Mouse (Mus musculus): ENCODE data around the gene Tdrd7. TPM values are rescaled to one million over a fixed set of nuclear protein-coding genes. Genes with fewer than 3 reads are reported as not detected.

The Tdrd7 gene
- polyA plus RNA-seq (2016; fragmentation: Nextera tagmentation; extraction: Ambion mirVana), result 17.6 and 20.4 TPM in 2 replicates

DNA sequence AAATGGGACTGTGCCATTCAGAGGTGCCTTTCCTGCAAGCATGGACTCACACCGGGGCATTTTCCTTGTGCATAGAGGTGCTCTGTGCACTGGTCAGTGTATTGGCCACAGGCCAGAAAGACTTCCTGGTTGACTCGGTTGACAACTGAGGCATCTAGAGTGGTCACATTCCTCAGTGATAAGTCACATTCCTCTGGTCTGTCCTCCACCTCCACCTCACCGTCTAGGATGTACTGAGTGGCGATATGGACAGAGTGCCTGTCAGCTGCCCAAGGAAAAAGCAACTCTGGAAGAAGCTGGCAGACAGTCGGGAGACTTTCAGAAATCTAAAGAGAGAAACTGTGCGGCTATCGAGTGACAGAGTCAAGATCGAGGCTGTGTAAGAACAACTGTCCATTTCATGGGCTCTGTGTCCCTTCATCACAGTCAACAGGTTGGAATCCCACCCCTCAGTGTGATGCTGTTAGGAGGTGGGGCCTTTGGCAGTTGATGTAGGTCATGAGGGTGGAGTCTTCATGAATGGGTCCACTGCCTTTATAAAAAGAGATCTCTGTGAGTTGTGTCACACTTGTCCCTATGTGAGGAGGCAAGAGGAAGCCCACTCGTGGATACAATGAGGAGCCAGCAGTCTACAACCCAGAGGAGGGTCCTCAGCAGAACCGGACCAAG is at the start of gene Tdrd7:
Tdrd7 (plus strand) TSS at position 564 of the 669 bp plus-strand sequence.
- Histone ChIP-seq H3K4me3 (no peak within 1 kb of the TSS), H3K9me3 (replicated peaks) (no peaks in the 10 kb centered on the region), H3K27me3 (0 out of 2 replicates have a peak, but pooled peaks cover 5% of the 10 kb centered on the region), H3K9ac (no peak within 1 kb of the TSS), H3K4me1 (peaks cover 23% of the 10 kb centered on the region), H3K4me2 (replicated peaks) (no peak within 1 kb of the TSS), H3K27ac (no peak within 1 kb of the TSS), H3K36me3 (no peaks in the 10 kb centered on the region)
- 80% methylated on average over 10 of the region's 10 CpGs for WGBS
- ATAC-seq (ENCODE audit: low FRiP score), result no peak

DNA sequence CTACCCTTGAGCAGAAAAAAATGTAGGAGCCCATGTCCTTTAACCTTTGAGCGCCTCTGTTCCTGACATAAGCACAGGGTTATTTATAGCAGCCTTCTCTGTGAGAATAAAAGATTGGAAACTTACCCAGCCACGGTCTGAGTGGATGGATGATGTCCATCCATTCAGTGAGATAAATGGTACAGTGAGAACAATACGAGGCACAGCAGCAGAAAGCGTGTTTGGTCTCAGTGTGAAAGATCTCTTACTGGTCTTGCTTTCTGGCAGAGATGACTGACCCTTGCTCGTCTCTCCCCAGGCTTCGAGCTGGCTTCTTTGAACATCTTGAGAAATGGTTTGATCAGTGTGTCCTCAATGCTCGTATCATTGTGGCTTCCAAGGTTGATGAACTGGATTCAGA is 48.0 kb upstream of the Tdrd7 start:
- WGBS, result 56% methylated on average over 7 of the region's 7 CpGs

DNA sequence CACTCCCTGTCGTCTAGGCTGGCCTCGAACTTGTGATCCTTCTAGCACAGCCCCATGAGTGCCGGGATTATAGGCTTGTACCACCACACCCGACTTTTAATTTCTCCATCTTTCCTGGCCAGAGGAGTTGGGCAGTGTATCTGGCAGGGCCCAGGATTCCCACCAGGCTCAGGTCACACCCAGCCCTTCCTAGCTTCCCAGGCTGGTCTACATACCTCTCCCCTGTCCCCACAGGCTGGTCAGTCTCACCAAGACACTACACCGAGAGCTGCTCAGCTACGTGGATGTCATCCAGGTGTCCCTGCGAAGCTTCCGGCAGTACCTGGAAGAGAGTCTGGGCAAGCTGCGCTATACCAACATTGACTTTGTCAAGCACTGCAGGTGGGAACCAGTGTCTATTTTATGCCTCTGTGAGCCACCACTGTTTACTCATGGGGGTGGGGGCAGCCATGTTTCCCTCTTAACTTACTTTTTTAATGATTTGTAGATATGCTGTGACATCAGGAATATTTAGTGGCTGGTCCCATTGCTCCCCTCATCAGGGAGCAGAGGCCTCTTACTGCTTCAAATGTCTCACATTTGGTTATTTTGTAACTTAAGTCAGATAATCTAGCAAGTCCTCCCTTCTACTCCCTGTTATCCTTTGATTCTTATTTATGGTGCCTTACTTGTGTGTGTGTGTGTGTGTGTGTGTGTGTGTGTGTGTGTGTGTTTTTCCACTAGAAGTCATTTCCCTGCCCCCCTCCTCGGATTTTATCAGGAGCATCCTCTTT is 43.3 kb upstream of the Tdrd7 start:
- Histone ChIP-seq H3K4me1 (no peaks in the 10 kb centered on the region), H3K9ac (no peak overlapping the region), H3K36me3 (no peaks in the 10 kb centered on the region), H3K4me2 (replicated peaks) (no peak overlapping the region), H3K27me3 (no peaks in the 10 kb centered on the region), H3K27ac (no peak overlapping the region), H3K9me3 (replicated peaks) (no peaks in the 10 kb centered on the region), H3K4me3 (no peak overlapping the region)
- WGBS, result 90% methylated on average over 10 of the region's 10 CpGs
- no peak for ATAC-seq (ENCODE audit: low FRiP score)

More for the DNA sequence above, 48.0 kb upstream of the Tdrd7 start:
- Histone ChIP-seq H3K4me2 (replicated peaks) (no peak overlapping the region), H3K27ac (no peak overlapping the region), H3K4me3 (no peak overlapping the region), H3K27me3 (no peaks in the 10 kb centered on the region), H3K36me3 (no peaks in the 10 kb centered on the region), H3K4me1 (no peaks in the 10 kb centered on the region), H3K9ac (no peak overlapping the region), H3K9me3 (replicated peaks) (no peaks in the 10 kb centered on the region)
- ATAC-seq (ENCODE audit: low FRiP score), result no peak

GRCm38 (mm10) chr4:45924011-45924410 is 41.1 kb upstream of the Tdrd7 start:
- Histone ChIP-seq H3K9ac (no peak overlapping the region), H3K4me2 (replicated peaks) (no peak overlapping the region), H3K27me3 (no peaks in the 10 kb centered on the region), H3K9me3 (replicated peaks) (no peaks in the 10 kb centered on the region), H3K4me3 (no peak overlapping the region), H3K27ac (no peak overlapping the region), H3K36me3 (no peaks in the 10 kb centered on the region), H3K4me1 (no peaks in the 10 kb centered on the region)
- ATAC-seq (ENCODE audit: low FRiP score), result no peak
- 86% methylated on average over 4 of the region's 4 CpGs for WGBS

DNA sequence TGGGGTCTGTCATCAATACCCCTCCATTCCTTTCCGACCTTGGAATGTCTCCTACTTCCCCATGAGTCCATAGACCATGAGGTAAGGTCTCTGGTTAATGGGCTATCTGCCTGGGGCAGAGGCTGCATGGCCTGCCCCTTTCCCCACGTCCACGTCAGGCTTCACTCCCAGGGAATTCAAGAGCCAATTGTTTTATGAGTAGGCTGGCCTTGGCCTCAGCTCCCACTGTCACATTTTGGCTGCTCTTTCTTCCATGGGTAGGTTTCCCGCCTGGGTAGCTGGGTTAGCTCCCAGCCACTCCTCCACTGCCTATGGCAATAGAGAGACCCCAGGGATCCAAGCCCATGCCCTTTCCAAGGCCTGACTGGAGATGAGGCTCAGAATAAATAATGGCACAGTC is 36.6 kb upstream of the Tdrd7 start:
- H3K4me1 ChIP-seq, result no peaks in the 10 kb centered on the region

GRCm38 (mm10) chr4:45941628-45942044 is 23.5 kb upstream of the Tdrd7 start:
- H3K4me3 ChIP-seq, result no peak overlapping the region
- no peaks in the 10 kb centered on the region for H3K27me3 ChIP-seq
- 28% methylated on average over 13 of the region's 13 CpGs for WGBS
- no peaks in the 10 kb centered on the region for H3K9me3 ChIP-seq (replicated peaks)
- no peaks in the 10 kb centered on the region for H3K4me1 ChIP-seq
- no peak overlapping the region for H3K9ac ChIP-seq
- ATAC-seq (ENCODE audit: low FRiP score), result 0 out of 2 replicates have a peak, but pooled peaks have one; percentile 29
- H3K27ac ChIP-seq, result no peak overlapping the region
- no peaks in the 10 kb centered on the region for H3K36me3 ChIP-seq
- no peak overlapping the region for H3K4me2 ChIP-seq (replicated peaks)

More for the DNA sequence above, 36.6 kb upstream of the Tdrd7 start:
- Histone ChIP-seq H3K27ac (no peak overlapping the region), H3K4me2 (replicated peaks) (no peak overlapping the region), H3K4me3 (no peak overlapping the region), H3K9ac (no peak overlapping the region), H3K36me3 (no peaks in the 10 kb centered on the region), H3K27me3 (no peaks in the 10 kb centered on the region), H3K9me3 (replicated peaks) (no peaks in the 10 kb centered on the region)
- no peak for ATAC-seq (ENCODE audit: low FRiP score)
- WGBS, result 72% methylated on average over 4 of the region's 4 CpGs

GRCm38 (mm10) chr4:45947729-45948128 is 17.4 kb upstream of the Tdrd7 start:
- H3K27me3 ChIP-seq, result no peaks in the 10 kb centered on the region
- H3K4me3 ChIP-seq, result no peak overlapping the region
- no peak overlapping the region for H3K27ac ChIP-seq
- no peaks in the 10 kb centered on the region for H3K9me3 ChIP-seq (replicated peaks)
- WGBS, result 89% methylated on average over 8 of the region's 8 CpGs
- no peak for ATAC-seq (ENCODE audit: low FRiP score)
- H3K4me1 ChIP-seq, result no peaks in the 10 kb centered on the region
- no peak overlapping the region for H3K4me2 ChIP-seq (replicated peaks)
- no peaks in the 10 kb centered on the region for H3K36me3 ChIP-seq
- H3K9ac ChIP-seq, result no peak overlapping the region

DNA sequence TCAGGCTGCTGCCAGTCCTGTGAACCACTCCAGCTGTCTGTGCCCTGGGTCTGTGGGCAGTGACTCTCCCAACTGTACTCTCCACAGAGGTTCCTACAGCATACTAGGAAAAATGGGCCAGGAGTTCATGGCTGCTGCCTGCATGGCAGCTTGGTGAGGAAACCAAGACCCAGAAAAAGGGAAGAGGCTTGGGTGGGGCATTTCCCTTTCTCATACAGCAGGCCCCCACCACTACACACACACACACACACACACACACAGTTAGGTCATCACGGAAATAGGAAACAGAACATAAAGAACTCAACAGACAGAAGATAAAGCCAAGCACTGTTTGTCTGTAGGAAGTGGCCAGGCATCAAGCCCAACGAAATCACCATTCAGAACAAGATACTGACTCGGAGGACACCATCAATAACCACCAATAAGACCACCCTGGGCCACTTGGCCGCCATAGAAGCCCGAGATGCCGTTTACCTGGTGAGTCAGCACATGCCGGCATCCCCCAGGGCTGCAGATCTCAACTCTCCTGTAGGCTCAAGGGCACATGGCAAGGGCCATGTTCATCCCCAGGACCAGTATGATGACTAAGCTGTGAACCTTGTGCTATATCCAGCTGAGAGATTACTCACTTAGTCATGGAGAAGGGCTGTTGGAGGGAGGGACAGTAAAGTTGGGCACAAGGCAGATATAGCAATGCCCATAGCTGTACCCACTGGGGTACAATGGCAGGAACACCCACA is 15.9 kb upstream of the Tdrd7 start:
- Histone ChIP-seq H3K27ac (no peak overlapping the region), H3K9ac (no peak overlapping the region), H3K9me3 (replicated peaks) (no peaks in the 10 kb centered on the region), H3K4me3 (no peak overlapping the region), H3K36me3 (no peaks in the 10 kb centered on the region), H3K27me3 (no peaks in the 10 kb centered on the region), H3K4me1 (no peaks in the 10 kb centered on the region), H3K4me2 (replicated peaks) (no peak overlapping the region)
- WGBS, result 84% methylated on average over 7 of the region's 7 CpGs
- ATAC-seq (ENCODE audit: low FRiP score), result no peak

GRCm38 (mm10) chr4:45951830-45952229 is 13.3 kb upstream of the Tdrd7 start:
- Histone ChIP-seq H3K27me3 (no peaks in the 10 kb centered on the region), H3K27ac (no peak overlapping the region), H3K9ac (no peak overlapping the region), H3K4me3 (no peak overlapping the region), H3K9me3 (replicated peaks) (no peaks in the 10 kb centered on the region), H3K4me1 (no peaks in the 10 kb centered on the region), H3K4me2 (replicated peaks) (no peak overlapping the region), H3K36me3 (no peaks in the 10 kb centered on the region)
- ATAC-seq (ENCODE audit: low FRiP score), result no peak
- 94% methylated on average over 10 of the region's 18 CpGs for WGBS

DNA sequence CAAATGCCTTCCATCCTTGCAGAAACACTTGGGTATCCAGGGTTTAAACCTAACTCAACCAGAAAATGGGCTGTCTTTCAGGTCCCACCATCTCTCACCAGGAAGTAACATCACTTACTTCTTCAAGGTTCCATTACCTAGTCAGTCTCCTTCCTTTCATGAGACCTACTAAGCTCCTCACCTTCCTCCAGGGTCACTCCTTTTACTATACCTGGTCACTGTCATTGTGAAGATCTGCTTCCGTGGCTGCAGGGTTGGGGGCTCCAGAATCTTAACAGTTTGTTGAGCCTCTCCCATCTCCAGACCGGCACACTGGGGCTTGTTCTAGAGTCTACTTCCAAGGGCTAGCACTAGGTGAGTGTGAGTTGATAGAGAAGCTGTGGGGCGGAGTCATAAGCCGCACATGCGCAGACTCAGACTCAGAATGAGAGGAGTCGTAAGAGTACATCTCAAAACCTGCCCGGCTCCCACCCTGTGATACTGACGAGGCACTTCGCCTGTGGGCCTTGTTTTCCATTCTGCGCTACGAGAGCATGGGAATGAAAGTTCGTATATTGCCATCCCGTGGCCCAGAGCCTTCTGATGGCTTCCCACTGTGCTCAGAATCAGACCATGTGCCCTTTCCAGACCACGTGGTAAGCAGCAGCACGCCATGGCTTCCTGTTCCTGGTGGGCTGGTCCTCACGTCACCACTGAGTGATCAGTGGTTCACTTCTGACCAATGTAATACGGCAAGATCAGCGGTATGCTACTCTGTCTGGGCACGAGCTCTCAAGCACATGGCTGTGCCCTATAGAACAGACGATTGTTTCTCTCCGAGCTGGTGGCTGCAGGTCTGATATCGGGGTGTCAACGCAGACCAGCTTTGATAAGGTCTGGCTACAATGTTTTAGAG is 11.9 kb upstream of the Tdrd7 start:
- Histone ChIP-seq H3K9me3 (replicated peaks) (no peaks in the 10 kb centered on the region), H3K36me3 (no peaks in the 10 kb centered on the region), H3K27me3 (no peaks in the 10 kb centered on the region), H3K9ac (no peak overlapping the region), H3K4me1 (no peaks in the 10 kb centered on the region), H3K27ac (no peak overlapping the region), H3K4me2 (replicated peaks) (no peak overlapping the region), H3K4me3 (no peak overlapping the region)
- no peak for ATAC-seq (ENCODE audit: low FRiP score)
- WGBS, result 92% methylated on average over 23 of the region's 23 CpGs

- H3K4me2 ChIP-seq (replicated peaks), result no peak overlapping the region
- no peaks in the 10 kb centered on the region for H3K36me3 ChIP-seq
- 86% methylated on average over 4 of the region's 4 CpGs for WGBS
- ATAC-seq (ENCODE audit: low FRiP score), result no peak
- H3K27ac ChIP-seq, result no peak overlapping the region
- no peaks in the 10 kb centered on the region for H3K27me3 ChIP-seq
- no peak overlapping the region for H3K4me3 ChIP-seq
- H3K4me1 ChIP-seq, result no peaks in the 10 kb centered on the region
- H3K9ac ChIP-seq, result no peak overlapping the region
- no peaks in the 10 kb centered on the region for H3K9me3 ChIP-seq (replicated peaks)
These were observed 9.9 kb upstream of the Tdrd7 start for GRCm38 (mm10) chr4:45955235-45955634.
